Mouse (Mus musculus) urinary bladder, adult 18-20 months (tissue): ENCODE results near the gene Vapa.

Source experiments
- DNase-seq, 2 experiments: peaks; one replicate each; pipeline ENCODE4 v3.0.0; 2022; ENCODE audit warnings: low spot score in 2 of 2, mixed read lengths in 2 of 2

Gene Vapa

GRCm38 (mm10) chr17:65623130-65623529 is 9.8 kb upstream of the Vapa start:
- DNase-seq = no peak

DNA sequence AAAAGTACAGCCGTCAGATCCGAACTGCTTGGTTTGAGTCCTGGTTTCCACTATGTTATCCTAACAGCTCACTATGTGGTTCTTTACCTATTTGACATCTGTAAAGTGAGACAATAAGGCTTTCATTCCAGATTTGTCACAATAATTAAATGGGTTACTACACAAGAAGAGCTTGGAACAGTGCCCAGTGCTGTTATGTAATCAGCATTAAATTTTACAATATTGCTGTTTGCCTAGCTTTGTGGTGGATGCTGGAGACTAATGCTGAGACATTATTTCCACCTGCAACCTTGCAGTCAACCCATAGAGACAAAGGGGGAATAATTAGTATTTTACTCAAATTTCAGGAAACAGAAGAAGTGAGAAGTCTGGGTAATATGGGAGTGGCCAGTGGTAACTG is 5.1 kb upstream of the Vapa start:
- no peak for DNase-seq

- no peak for DNase-seq
Measured at GRCm38 (mm10) chr17:65615678-65616077, 2.3 kb upstream of the Vapa start.

DNA sequence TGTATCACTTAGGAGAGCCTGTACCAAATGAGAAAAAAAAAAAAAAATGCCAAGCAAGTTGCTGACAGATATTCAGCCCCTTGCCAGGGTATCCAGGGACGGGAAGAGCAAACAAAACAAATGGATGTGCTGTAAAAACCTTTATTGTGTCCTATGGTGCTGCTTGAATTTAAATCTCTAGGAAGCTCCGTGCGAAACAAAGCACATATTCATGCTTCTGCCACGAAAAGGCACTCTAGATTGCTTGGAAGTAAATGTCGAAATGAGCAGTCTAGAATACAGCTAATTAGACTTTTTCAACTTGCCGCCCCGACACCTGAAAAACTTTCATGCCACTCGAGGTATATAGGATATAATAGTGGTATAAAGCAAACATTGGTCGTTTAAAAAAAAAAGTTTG is 1.1 kb upstream of the Vapa start:
- DNase-seq = no peak

GRCm38 (mm10) chr17:65613142-65613462 is 253 bp downstream of the Vapa start:
- no peak for DNase-seq

DNA sequence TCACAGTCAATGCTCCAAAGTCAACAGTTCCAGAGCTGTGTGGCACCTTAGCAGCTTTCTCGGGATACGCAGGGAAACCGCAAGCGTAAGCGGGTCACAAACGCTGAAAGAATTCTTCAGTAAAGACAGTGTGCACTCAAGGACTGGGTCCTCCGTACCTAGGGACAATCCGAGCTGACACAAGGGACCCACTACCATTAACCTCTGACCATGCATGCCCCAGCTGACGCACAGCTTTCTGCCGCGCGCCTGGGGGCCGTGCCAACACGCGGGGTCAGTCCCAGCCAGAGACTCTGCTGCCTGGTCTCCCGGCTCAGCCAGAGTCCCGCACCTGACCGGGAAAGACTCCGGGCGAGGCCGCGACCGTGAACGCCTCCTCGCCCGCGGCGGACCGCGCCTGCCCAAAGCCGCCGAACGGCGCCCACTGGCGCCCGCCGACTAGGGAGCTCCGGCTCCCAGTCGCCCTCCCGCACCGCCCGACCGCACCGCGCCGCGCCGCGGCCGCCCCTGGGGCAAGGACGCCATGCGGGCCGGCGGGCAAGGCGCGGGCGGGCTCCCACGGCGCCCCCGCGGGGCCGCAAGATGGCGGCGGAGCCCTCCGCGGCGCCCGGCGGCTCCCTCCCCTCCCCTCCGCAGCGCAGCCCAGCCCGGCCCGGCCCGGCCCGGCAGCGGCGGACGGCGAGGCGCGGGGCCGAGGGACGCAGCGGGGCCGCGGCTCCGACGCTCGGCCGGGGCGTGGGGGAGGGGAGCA is 789 bp downstream of the Vapa start:
- DNase-seq = peak; percentile 13 to 30

- DNase-seq = no peak
Measured at GRCm38 (mm10) chr17:65611721-65612120, 1.6 kb downstream of the Vapa start.

GRCm38 (mm10) chr17:65608743-65609142 is 4.6 kb downstream of the Vapa start:
- no peak for DNase-seq

DNA sequence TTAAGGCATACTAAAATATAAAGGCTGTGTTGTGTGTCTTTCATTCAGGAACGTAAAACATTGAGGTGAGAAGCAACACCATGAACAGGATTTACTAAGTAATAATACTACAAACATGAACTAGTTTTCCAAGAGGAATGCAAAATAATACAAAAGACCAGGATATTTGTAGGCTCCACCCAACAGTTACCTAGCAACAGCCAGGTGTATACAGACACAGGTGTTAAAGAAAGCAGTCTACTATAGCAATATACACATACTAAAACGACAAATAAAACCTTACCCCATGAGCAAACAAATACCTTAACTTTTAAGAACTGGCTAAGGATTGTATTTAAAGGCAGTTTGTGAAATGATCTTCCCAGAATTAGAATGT is 5.1 kb downstream of the Vapa start:
- no peak for DNase-seq

DNA sequence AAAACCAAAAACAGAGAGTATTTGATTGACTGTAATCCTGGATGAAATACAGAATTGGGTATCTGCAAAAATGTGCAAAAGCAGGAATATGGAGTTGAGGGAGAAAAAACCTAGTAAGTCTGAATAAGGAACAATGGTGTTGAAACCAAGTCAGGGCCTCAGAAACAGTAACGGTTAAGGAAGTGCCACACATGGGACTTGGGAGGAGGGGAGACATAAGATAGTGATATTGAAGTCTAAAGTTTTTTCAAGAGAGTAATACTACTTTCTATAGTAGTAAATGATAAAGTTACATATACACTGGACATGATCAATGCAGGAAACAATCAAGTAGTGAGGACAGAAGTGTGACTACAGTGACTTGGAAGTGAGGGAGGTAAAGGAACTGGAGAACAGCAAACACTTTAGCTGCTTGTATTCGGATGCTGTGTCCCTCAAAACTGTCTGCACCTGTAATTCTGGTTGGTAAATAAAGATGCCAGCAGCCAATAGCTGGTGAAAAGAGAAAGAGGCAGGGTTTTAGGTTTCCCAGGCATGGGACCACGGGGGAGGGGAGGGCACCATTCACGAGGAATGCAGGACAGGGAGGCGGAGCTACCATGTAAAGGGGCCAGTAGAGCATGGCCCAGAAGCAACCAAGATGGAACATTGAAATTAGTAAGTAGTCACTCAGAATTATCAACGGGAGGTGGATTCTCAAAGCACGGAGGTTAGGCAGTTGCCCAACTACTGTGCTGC is 5.6 kb downstream of the Vapa start:
- DNase-seq = no peak

GRCm38 (mm10) chr17:65606014-65606413 is 7.3 kb downstream of the Vapa start:
- DNase-seq = no peak

- DNase-seq = no peak
Measured at GRCm38 (mm10) chr17:65604892-65605291, 8.5 kb downstream of the Vapa start.

DNA sequence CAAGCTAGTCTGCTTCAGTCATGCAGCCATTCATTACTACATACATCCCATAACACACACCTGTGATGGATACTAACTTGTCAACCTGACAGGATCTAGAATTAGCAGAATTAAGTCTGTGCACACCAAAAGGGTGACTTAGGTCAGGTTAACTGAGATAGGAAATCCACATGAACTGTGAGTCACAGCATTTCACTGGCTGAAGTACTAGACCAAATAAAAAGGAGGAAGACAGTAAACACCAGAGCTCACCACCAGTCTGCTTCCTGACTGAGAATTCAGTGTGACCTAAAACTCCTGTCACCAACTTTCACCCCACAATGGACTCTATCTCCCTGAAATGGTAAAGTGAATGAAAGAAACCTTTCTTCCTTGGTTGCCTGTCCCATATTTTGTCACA is 9.0 kb downstream of the Vapa start:
- DNase-seq = no peak

DNA sequence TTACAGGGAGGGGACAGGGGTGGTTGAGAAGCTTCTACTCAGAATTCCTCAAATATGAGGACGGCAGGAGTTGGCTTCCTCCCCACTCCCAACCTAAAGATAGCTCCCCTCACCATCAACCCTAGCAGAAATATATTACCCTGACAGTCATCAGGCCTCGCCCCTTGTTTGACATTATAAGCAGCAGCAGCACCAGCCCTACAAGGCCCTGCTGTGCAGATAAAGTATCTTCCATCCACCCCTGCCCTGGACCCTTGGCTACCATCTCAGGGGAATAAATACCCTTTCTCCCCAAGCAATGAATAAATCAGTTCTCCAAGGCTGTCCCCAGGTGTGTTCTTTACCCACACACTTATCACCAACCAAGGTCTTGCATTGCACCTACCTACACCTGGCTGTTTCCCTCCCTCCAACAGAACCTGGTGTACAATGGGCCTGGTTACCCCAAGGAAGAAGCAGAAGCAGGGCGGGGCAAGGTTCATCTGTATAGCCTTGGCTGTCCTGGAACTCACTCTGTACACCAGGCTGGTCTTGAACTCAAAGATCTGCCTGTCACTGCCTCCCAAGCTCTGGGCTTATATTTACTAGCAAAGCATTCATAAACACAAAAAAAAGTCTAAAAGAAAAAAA is 15.4 kb downstream of the Vapa start:
- no peak for DNase-seq

GRCm38 (mm10) chr17:65594687-65595086 is 18.7 kb downstream of the Vapa start:
- DNase-seq = no peak

GRCm38 (mm10) chr17:65586892-65587291 is 26.5 kb downstream of the Vapa start:
- DNase-seq = no peak

DNA sequence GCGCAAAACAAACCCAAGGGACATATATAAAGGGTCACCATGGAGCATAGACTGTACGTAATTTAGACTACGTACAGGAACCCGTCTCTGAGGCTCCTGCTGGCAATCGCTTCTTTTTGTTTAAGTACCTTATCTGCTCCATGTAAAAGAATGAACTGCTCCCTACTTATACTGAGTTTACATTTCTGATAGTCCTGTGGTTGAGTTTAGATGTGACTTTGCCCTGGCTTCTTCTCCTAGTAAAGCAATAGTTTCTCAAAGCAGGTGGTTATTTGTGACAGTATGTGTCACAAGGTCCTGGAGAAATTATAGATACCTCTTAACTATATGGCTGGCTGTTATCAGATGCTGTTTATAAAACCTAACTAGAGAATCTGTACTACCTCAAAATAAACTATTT is 31.9 kb downstream of the Vapa start:
- DNase-seq = no peak

GRCm38 (mm10) chr17:65579766-65580165 is 33.6 kb downstream of the Vapa start:
- DNase-seq = no peak

- no peak for DNase-seq
Measured at GRCm38 (mm10) chr17:65575339-65575738, 38.0 kb downstream of the Vapa start.

DNA sequence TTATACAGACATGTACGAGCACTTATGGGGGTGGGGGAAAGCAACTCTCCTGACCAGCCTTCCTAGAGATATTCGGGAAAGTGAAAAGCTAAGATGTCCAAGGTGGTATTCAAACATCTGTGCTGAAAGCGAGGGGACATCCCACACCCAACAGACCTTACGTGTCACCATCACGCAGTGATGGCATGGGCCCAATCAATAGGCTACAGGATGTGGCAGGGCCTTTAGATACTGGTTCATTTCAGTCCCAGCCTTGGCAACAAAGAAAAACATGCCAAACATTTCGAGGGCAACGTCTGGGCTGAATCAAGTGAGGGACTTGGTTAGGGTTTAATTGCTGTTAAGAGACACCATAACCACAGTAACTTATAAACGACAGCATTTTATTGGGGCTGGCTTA is 38.5 kb downstream of the Vapa start:
- no peak for DNase-seq

- DNase-seq = no peak
Measured at GRCm38 (mm10) chr17:65571866-65572265, 41.5 kb downstream of the Vapa start.

- DNase-seq = no peak
Measured at GRCm38 (mm10) chr17:65571466-65571865, 41.9 kb downstream of the Vapa start.

DNA sequence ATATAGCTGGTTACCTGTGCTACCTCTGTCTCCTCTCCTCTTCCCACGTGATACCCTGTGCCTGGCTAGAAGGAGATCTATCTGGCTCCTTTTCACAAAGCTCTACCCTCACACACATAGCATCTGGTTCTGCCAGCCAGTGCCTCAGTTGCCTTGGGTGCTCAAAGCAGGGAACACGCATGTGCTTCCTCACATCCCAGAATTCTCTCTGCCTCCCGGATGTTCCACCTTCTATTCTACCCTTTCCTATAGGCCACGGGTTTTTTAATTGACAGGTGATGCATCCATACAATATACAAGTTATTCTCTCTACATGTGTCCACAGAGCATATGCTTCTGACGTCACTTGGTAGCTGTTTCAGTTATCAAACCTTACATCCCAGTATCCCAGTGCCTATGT is 49.2 kb downstream of the Vapa start:
- DNase-seq = no peak
